Mouse (Mus musculus) layer of hippocampus, adult 9-10 months (tissue): ENCODE measurements around the gene Cyth2.
A peak's percentile ranks its signal among the peaks of the same experiment; 100 is the strongest.

Experiments
- DNase-seq: peaks from one replicate; pipeline ENCODE4 v3.0.0; 2022; ENCODE audit warnings: low spot score

Cyth2 gene

GRCm38 (mm10) chr7:45812921-45813320 lies 1.5 kb downstream of the Cyth2 start:
- DNase-seq, result no peak

- no peak for DNase-seq
Observed at GRCm38 (mm10) chr7:45809276-45810075, 4.9 kb downstream of the Cyth2 start.

GRCm38 (mm10) chr7:45808471-45808870 lies 5.9 kb downstream of the Cyth2 start:
- no peak for DNase-seq

GRCm38 (mm10) chr7:45805941-45806340 lies 8.4 kb downstream of the Cyth2 start:
- no peak for DNase-seq

- DNase-seq, result no peak
Observed at GRCm38 (mm10) chr7:45802551-45802950, 11.8 kb downstream of the Cyth2 start.

- peak; percentile 85 for DNase-seq
Observed at GRCm38 (mm10) chr7:45801348-45801747, 13.0 kb downstream of the Cyth2 start.

GRCm38 (mm10) chr7:45800546-45801204 lies 13.7 kb downstream of the Cyth2 start:
- no peak for DNase-seq

- DNase-seq, result no peak
Observed at GRCm38 (mm10) chr7:45800001-45800400, 14.4 kb downstream of the Cyth2 start.

GRCm38 (mm10) chr7:45798931-45799330 lies 15.4 kb downstream of the Cyth2 start:
- DNase-seq, result no peak

- DNase-seq, result no peak
Observed at GRCm38 (mm10) chr7:45798511-45798836, 15.9 kb downstream of the Cyth2 start.

- no peak for DNase-seq
Observed at GRCm38 (mm10) chr7:45797661-45798510, 16.5 kb downstream of the Cyth2 start.

GRCm38 (mm10) chr7:45796950-45797349 lies 17.4 kb downstream of the Cyth2 start:
- DNase-seq, result no peak

- DNase-seq, result no peak
Observed at GRCm38 (mm10) chr7:45794971-45795370, 19.4 kb downstream of the Cyth2 start.

- DNase-seq, result no peak
Observed at GRCm38 (mm10) chr7:45793969-45794585, 20.3 kb downstream of the Cyth2 start.

- DNase-seq, result no peak
Observed at GRCm38 (mm10) chr7:45793240-45793639, 21.1 kb downstream of the Cyth2 start.

- DNase-seq, result no peak
Observed at GRCm38 (mm10) chr7:45791756-45792490, 22.5 kb downstream of the Cyth2 start.

- no peak for DNase-seq
Observed at GRCm38 (mm10) chr7:45790721-45791120, 23.7 kb downstream of the Cyth2 start.

GRCm38 (mm10) chr7:45787642-45788041 lies 26.7 kb downstream of the Cyth2 start:
- no peak for DNase-seq

- DNase-seq, result no peak
Observed at GRCm38 (mm10) chr7:45786661-45787413, 27.5 kb downstream of the Cyth2 start.

GRCm38 (mm10) chr7:45786136-45786578 lies 28.2 kb downstream of the Cyth2 start:
- DNase-seq, result no peak
